Mouse (Mus musculus) layer of hippocampus, postnatal 14 days (tissue): ENCODE measurements around the gene Hist3h2ba. TPM values are rescaled to one million over a fixed set of nuclear protein-coding genes. Genes with fewer than 3 reads are reported as not detected.

ENCODE experiments used
- DNase-seq, 2 experiments: peaks; one replicate each; pipeline ENCODE4 v3.0.0; 2021 to 2022; ENCODE audit warnings: low spot score in 2 of 2, mixed read lengths in 1 of 2
- total RNA-seq, 2 experiments: library from RNA; stranded (reverse); gene quantifications; 2 replicates each; pipeline ENCODE4 v1.2.3; 2021

Gene Hist3h2ba
- total RNA-seq, 2 experiments from 2014 or later: 117 to 123 TPM

DNA sequence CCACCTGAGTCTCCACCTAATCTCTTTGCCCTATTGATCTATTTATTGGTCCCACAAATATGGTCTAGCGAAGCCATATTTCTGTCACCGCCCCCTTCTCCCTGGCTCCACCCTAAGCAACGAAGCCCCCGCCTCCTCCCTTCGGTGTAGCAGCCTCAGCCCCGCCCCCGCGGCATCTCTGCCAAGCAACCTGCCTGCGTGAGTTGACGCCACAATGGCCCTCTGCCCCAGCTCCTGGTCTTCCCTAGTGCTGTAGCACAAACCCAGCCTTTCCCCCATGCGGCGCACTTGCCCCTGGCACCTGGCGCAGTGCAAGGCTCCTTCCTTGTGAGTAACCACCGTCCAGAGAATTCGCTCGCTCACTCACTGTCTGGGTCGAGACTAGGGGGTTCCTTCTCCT is 14.8 kb downstream of the Hist3h2ba start:
- no peak for DNase-seq

DNA sequence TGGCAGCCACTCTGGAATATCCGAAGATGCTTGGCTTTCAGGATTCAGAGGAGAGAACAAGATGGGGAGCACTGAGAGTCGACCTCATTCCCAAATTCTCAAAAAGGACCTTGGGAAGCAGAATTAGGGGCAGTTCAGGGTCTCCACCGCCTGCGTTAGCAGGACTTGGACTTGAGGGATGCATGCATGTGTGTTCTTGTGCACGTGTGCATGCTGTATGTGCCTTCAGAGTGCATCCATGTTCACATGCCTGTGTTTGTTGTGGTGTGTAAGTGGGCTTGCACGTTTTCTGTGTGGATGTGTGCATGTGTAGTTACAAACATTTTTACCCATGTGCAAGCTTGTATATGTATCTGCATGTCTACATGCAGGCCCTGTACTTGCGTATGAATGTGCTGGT is 15.5 kb downstream of the Hist3h2ba start:
- no peak for DNase-seq

- DNase-seq: no peak
These were observed 16.5 kb downstream of the Hist3h2ba start for GRCm38 (mm10) chr11:58965001-58965760.

DNA sequence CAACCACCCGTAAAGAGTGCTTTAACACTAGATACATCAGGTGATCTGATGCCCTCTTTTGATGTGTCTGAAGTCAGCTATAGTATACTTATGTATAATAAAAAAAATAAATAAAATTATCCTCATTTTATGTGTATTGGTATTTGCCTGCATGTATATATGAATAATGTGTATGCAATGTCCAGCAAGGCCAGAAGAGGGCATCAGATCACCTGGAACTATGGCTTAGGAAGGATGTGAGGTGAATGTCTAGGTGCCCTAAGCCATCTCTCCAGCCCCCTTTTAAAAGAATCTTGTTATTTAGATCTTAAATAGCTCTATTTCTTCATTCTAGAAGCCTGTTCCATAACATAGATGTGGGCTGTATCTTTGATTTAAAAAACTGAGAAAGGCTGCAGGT is 18.6 kb downstream of the Hist3h2ba start:
- DNase-seq: no peak

- DNase-seq: no peak
These were observed 19.8 kb downstream of the Hist3h2ba start for GRCm38 (mm10) chr11:58968551-58968950.

DNA sequence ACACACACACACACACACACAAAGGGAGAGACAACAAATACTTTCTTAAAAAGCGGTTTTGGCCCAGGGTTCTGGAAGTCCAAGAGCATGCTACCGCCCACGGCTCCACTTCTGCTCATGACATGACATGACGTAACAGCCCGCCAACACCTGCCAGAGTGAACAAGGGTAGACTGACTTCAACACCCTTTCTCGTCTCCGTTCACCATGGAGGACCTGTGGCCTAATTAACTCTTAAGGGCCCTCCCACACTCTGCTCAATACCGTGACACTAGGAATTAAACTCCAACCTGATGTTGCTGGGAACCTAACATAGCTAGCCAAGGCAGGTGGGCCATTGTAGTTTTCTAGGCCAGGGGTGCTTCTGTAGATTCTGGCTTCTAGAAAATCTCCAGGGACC is 20.3 kb downstream of the Hist3h2ba start:
- no peak for DNase-seq

DNA sequence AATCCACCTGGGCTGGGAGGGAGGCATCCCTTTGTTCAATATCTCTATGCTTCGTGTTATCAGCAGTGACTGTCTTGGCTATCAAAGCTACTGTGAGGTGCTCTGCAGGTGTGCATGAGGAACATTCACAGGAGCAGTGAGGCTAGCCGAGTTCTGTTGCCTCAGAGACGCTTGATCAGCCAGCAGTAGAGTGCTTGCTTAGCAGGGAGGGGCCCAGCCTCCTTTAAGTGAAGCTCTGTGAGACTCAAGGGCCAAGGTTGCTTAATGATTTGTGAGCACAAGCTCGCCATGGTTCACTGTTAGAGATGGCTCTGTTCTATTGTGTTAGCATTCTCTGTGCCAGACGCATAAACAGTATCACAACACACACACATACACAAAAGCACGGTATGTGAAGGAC is 20.9 kb downstream of the Hist3h2ba start:
- DNase-seq: no peak

DNA sequence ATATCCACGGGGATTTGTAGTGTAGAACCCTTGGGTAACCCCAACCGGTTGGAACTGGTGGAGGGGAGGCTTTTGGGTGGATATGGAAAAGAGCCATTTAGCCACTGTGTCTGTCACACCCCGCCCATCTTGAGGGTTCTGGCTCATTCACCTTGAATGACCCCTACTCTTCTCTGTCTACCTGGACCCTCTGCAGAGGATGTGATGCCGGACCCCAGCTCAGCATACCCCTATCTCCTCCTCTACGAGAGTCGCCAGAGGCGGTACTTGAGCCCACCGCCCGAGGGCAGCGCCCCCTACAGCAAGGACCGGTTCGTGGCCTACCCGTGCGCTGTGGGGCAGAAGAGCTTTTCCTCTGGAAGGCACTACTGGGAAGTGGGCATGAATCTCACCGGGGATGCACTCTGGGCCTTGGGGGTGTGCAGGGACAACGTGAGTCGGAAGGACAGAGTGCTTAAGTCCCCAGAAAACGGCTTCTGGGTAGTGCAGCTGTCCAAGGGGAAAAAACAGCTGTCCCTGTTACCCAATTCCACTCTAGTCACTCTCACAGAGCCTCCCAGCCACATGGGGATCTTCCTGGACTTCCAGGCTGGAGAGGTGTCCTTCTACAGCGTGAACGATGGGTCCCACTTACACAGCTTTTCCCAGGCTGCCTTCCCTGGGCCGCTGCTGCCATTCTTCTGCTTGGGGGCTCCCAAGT is 22.3 kb downstream of the Hist3h2ba start:
- DNase-seq: no peak

- no peak for DNase-seq
These were observed 23.1 kb downstream of the Hist3h2ba start for GRCm38 (mm10) chr11:58971796-58972195.

DNA sequence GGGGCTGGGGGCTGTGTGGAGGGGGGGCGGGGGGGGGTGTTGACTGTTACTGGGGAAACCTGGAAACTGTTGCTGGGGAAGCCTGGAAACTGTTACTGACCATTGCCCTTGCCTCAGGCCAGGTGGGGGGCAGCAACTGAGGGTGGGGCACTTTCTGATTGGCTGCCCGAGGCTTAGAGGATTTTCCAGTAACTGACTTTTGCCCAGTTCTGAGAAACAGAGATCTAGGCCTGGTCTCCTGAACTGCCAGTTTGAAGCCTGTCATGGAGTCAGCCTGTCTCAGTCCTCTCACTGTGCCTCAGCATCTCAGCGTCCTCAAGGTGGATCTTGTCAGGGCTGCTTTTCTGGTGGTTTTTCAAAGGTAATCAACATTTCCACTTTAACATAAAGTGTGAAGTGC is 25.7 kb downstream of the Hist3h2ba start:
- no peak for DNase-seq

DNA sequence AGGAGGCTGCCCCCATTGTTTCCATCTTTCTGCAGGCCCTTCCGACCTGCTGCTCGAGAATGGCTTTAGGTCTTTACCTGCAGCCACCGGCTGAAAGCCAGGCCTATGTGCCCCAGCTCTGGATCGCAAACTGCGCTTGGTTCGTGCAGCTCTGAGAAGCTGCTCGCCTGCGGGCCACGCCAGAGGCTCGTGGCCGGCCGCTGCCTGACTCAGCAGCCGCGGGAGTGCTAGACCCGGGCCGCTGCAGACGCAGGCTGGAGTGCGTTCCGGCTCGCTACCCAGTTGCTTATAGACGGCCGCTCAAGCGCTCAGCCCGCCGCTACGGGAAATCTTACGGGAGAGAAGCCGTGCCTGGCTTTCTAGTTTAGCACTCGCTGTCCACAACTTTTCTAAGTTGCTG is 28.4 kb downstream of the Hist3h2ba start:
- DNase-seq: no peak

DNA sequence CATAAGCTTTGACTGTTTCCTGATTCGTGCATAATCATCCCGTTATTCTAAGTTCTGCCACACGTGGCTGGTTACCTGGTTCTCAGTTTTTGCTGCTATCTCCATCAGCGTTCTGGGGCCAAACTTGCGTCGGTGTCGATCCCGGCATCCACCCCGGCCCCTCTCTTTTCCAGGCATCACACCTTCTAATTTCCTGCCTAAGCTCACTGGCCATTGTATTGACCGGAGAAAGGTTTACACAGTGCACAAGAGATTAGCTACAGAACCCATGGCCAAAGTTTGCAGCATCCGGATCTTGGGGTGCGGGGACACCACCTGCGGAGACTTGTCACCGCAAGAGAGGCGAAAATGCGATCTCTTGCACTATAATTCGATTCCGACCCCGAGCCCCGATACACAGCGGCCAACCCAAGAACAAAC is 28.9 kb downstream of the Hist3h2ba start:
- no peak for DNase-seq

- peak; percentile 57 to 74 for DNase-seq
These were observed 29.4 kb downstream of the Hist3h2ba start, which contains the start of gene Trim11 for GRCm38 (mm10) chr11:58978027-58978705. Gene Trim11, plus strand, starts transcription at chr11:58978093.

GRCm38 (mm10) chr11:58978706-58979030 is 29.9 kb downstream of the Hist3h2ba start:
- no peak for DNase-seq

DNA sequence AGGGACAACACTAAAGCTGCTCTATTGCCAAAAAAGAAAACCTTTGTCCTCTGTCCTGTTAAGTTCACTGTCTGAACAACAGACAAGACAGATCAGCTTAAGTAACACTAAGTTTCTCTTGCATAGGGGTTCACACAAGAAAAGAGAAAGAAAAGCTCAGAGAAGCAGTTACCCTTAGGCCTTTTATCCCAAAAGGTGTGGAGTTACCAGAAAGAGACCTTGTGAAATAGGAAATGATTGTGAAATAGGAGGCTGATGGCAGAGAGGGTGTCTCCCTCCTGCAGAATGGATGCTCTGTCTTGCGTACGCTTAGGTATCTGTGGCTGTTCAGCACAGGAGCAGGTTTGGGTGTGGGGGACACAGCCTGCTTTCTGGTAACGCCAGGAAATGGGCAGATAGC is 30.5 kb downstream of the Hist3h2ba start:
- no peak for DNase-seq

- DNase-seq: no peak
These were observed 30.9 kb downstream of the Hist3h2ba start for GRCm38 (mm10) chr11:58979661-58980060.

- DNase-seq: no peak
These were observed 31.8 kb downstream of the Hist3h2ba start for GRCm38 (mm10) chr11:58980381-58980990.

GRCm38 (mm10) chr11:58981541-58982447 is 33.1 kb downstream of the Hist3h2ba start:
- DNase-seq: peak; percentile 70 to 73

GRCm38 (mm10) chr11:58982471-58983097 is 33.9 kb downstream of the Hist3h2ba start:
- no peak for DNase-seq

- no peak for DNase-seq
These were observed 35.1 kb downstream of the Hist3h2ba start for GRCm38 (mm10) chr11:58983691-58984341.
